Mouse (Mus musculus) midbrain, postnatal 0 days (tissue): ENCODE results near the gene Ryr3. TPM values are rescaled to one million over a fixed set of nuclear protein-coding genes. Genes with fewer than 3 reads are reported as not detected.
A peak's percentile ranks its signal among the peaks of the same experiment; 100 is the strongest.

ENCODE experiments used
- ATAC-seq: fragments of 200-750 bp; cut with Nextera tagmentation; 2 replicates; pipeline ENCODE4 v1.8.0; 2017; ENCODE audit warnings: moderate number of reproducible peaks, mild to moderate bottlenecking, moderate TSS enrichment, moderate library complexity; ENCODE audit not compliant: low FRiP score
- DNase-seq: peaks from one replicate; pipeline ENCODE4 v3.0.0-alpha.2; 2015; ENCODE audit warnings: low spot score
- H3K27ac ChIP-seq: fragments of 300-500 bp; sonication (generic); 2 replicates; pipeline ENCODE4 v1.5.1; 2014; ENCODE audit warnings: low read depth, mild to moderate bottlenecking, low read length, mixed read lengths
- H3K27me3 ChIP-seq: fragments of 300-500 bp; sonication (generic); 2 replicates; pipeline ENCODE4 v1.6.1; 2014; ENCODE audit warnings: low read length, control low read depth, mixed read lengths; ENCODE audit not compliant: insufficient read depth
- H3K36me3 ChIP-seq: fragments of 300-500 bp; sonication (generic); 2 replicates; pipeline ENCODE4 v1.6.1; 2014; ENCODE audit warnings: low read length, control low read depth, mixed read lengths; ENCODE audit not compliant: insufficient read depth
- H3K4me1 ChIP-seq: fragments of 300-500 bp; sonication (generic); 2 replicates; pipeline ENCODE4 v1.6.1; 2014; ENCODE audit warnings: mild to moderate bottlenecking, control low read depth, antibody characterized with exemption, low read length, mixed read lengths; ENCODE audit not compliant: insufficient read depth
- H3K4me2 ChIP-seq: fragments of 300-500 bp; sonication (generic); 2 replicates; pipeline ENCODE4 v1.6.1; 2014; ENCODE audit warnings: low read depth, mild to moderate bottlenecking, low read length, mixed read lengths; ENCODE audit not compliant: poor library complexity, severe bottlenecking
- H3K4me3 ChIP-seq: fragments of 300-500 bp; sonication (generic); 2 replicates; pipeline ENCODE4 v1.5.1; 2014; ENCODE audit warnings: low read depth, mild to moderate bottlenecking, low read length, moderate library complexity
- H3K9ac ChIP-seq: fragments of 300-500 bp; sonication (generic); replicated peaks from 2 replicates; pipeline ENCODE4 v1.6.1; 2014; ENCODE audit warnings: mild to moderate bottlenecking, low read length, moderate library complexity, mixed read lengths; ENCODE audit not compliant: poor library complexity, severe bottlenecking
- H3K9me3 ChIP-seq: fragments of 300-500 bp; sonication (generic); 2 replicates; pipeline ENCODE4 v1.6.1; 2016; ENCODE audit warnings: low read length, control low read depth
- CTCF ChIP-seq: IDR thresholded peaks from 2 replicates; pipeline ENCODE4 v1.5.1; 2016; ENCODE audit warnings: antibody characterized with exemption, mild to moderate bottlenecking
- WGBS: fragments of 180-500 bp; shearing (Covaris S2); extraction: QIAGEN DNeasy Blood & Tissue Kit; methylation state at CpG from one replicate; pipeline ENCODE4 v1.1.7; 2014; 5-methylcytosine and 5-hydroxymethylcytosine counted together
- polyA plus RNA-seq: library from polyadenylated mRNA; unstranded; fragments of >200 nt; fragmentation: Nextera tagmentation; extraction: Ambion mirVana; gene quantifications from 2 replicates; pipeline ENCODE4 v1.2.1, GENCODE M21; 2015
- total RNA-seq: library from RNA; depleted of rRNA; stranded (reverse); fragments of >200 nt; gene quantifications from 2 replicates; pipeline ENCODE4 v1.2.3, GENCODE M21; 2014; rRNA removed

Gene Ryr3
- total RNA-seq (15.3 and 20.9 TPM in 2 replicates), polyA plus RNA-seq (5.3 and 5.9 TPM in 2 replicates)

DNA sequence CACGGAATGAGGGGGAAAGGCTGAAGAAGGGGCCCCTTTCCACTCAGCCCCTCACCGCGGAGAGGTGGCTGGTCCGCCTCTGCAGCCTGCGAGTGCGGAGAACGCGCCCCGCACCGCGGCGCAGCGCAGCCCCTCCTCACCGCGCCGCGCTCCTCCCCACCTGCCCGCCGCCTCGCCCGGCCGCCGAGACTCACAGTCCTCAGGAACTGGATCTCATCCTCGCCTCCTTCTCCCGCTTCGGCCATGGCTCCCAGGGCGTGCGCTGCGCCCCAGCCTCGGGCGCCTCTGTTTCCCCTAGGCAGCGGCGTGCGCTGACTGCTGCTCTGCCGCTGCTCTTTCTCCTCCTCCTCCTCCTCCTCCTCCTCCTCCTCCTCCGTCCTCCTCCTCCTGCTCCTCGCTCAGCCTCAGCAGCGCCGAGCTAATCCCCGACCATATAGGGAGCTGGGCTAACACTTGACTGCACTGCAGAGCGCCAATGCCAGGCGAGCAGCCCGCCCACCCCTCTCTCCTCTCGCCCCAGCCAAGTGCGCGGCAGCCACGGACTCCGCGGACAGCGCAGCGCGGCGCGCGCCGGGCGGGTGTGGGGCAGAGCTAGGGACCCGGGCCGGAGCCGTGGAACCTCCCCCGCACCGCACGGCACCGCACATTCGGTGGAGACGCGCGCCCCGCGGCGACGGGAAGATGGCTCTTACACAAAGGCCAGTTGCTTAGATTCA is at the start of gene Ryr3:
Gene Ryr3, minus strand, starts transcription at position 351 of the 716 bp plus-strand sequence.
- WGBS: 1% methylated on average over 50 of the region's 72 CpGs
- peak; percentile 82 for DNase-seq
- Histone ChIP-seq H3K36me3 (no peaks in the 10 kb centered on the region), H3K27ac (peak within 1 kb of the TSS; percentile 76), H3K9me3 (no peaks in the 10 kb centered on the region), H3K4me3 (peak within 1 kb of the TSS; percentile 71), H3K9ac (peak within 1 kb of the TSS; percentile 72), H3K4me2 (peak within 1 kb of the TSS; percentile 83), H3K27me3 (no peaks in the 10 kb centered on the region), H3K4me1 (0 out of 2 replicates have a peak, but pooled peaks cover 3% of the 10 kb centered on the region)
- ATAC-seq: peak; percentile 94
- TF ChIP-seq CTCF: peak; percentile 51

- no peak for ATAC-seq
- no peaks in the 10 kb centered on the region for H3K9me3 ChIP-seq
- TF ChIP-seq CTCF: no peak
- H3K4me3 ChIP-seq: no peak overlapping the region
- H3K27ac ChIP-seq: no peak overlapping the region
- H3K27me3 ChIP-seq: no peaks in the 10 kb centered on the region
- no peaks in the 10 kb centered on the region for H3K4me1 ChIP-seq
- WGBS: 77% methylated on average over 5 of the region's 5 CpGs
- DNase-seq: peak; percentile 9
- no peak overlapping the region for H3K4me2 ChIP-seq
- no peak overlapping the region for H3K9ac ChIP-seq
- no peaks in the 10 kb centered on the region for H3K36me3 ChIP-seq
Measured at GRCm38 (mm10) chr2:113238871-113239270, 22.0 kb upstream of the Ryr3 start.

DNA sequence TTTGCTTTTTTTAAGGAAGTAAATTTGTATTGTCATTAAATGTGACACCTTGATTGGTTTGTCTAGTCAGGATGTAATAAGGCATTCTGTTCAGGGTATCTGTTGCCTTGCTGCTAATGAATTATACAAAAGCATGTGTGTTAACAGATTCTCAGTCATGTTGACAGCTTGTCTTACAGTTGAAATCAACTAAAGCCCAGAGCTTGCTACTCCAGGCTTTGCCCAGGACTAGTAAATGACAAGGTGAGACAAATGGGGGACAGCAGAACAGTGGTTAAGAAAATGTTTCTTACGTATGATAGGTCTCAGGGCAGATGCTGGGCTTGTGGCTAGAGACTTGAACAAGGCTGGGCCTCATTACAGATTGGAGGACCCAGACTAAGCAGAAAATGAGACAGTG is 20.1 kb upstream of the Ryr3 start:
- ATAC-seq (no peak), DNase-seq (no peak)
- no peak for TF ChIP-seq CTCF
- no peaks in the 10 kb centered on the region for H3K9me3 ChIP-seq
- H3K27me3 ChIP-seq: no peaks in the 10 kb centered on the region
- no peak overlapping the region for H3K4me2 ChIP-seq
- no peak overlapping the region for H3K9ac ChIP-seq
- no peaks in the 10 kb centered on the region for H3K36me3 ChIP-seq
- H3K4me1 ChIP-seq: no peaks in the 10 kb centered on the region
- H3K27ac ChIP-seq: no peak overlapping the region
- WGBS: 86% methylated on average over 1 of the region's 1 CpGs
- no peak overlapping the region for H3K4me3 ChIP-seq

DNA sequence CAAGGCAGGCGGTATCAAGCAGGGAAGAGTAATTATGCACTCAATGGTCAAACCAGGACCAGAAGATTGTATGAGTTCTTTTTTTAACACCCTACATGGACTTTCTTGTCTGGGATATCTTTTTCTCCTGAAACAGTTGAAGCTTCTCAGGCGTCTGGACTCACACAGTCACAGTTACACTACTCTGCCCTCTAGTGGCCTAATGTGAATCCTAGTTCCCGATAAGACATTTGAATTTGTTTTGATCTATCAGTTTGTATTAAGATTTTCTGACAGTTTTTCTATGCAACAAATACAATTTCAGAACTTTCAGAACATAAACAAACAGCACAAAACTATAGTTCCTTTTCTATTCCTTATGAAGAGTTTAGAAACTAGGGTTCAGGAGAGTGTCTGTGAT is 17.7 kb upstream of the Ryr3 start:
- no peak overlapping the region for H3K4me3 ChIP-seq
- DNase-seq (peak; percentile 91), ATAC-seq (no peak)
- H3K9ac ChIP-seq: no peak overlapping the region
- H3K27me3 ChIP-seq: no peaks in the 10 kb centered on the region
- H3K36me3 ChIP-seq: no peaks in the 10 kb centered on the region
- H3K9me3 ChIP-seq: no peaks in the 10 kb centered on the region
- H3K27ac ChIP-seq: no peak overlapping the region
- TF ChIP-seq CTCF: peak; percentile 89
- WGBS: 25% methylated on average over 3 of the region's 3 CpGs
- H3K4me2 ChIP-seq: no peak overlapping the region
- no peaks in the 10 kb centered on the region for H3K4me1 ChIP-seq

DNA sequence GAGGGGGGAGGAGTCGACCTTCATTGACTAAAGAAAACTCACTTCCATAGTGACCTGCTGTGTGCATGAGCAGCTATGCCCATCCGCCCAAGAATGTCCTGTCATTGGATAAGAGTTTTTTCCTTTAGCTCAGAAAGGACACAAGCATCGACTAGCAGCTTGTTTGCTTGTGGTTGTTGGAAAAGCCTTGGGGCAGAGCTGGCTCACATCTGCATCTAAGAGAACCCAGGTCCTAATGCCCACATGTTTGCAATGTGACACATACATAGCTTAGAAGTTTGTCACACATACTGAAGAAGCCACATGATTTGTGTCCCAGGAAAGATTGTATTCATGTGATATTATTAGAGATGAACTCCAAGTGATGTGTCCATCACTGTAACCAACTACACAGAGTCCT is 16.5 kb upstream of the Ryr3 start:
- no peak overlapping the region for H3K9ac ChIP-seq
- H3K9me3 ChIP-seq: no peaks in the 10 kb centered on the region
- no peaks in the 10 kb centered on the region for H3K36me3 ChIP-seq
- H3K27me3 ChIP-seq: no peaks in the 10 kb centered on the region
- 45% methylated on average over 3 of the region's 3 CpGs for WGBS
- no peak for TF ChIP-seq CTCF
- H3K4me1 ChIP-seq: no peaks in the 10 kb centered on the region
- H3K4me3 ChIP-seq: no peak overlapping the region
- DNase-seq: no peak
- no peak for ATAC-seq
- no peak overlapping the region for H3K27ac ChIP-seq
- no peak overlapping the region for H3K4me2 ChIP-seq

GRCm38 (mm10) chr2:113216105-113216745 is 671 bp downstream of the Ryr3 start:
- H3K4me1 ChIP-seq: 0 out of 2 replicates have a peak, but pooled peaks cover 3% of the 10 kb centered on the region
- no peak for TF ChIP-seq CTCF
- WGBS: 2% methylated on average over 23 of the region's 23 CpGs
- H3K9ac ChIP-seq: peak overlapping the region; percentile 72
- DNase-seq (no peak), ATAC-seq (0 out of 2 replicates have a peak, but pooled peaks have one; percentile 1)
- H3K9me3 ChIP-seq: no peaks in the 10 kb centered on the region
- H3K4me2 ChIP-seq: peak overlapping the region; percentile 83
- no peaks in the 10 kb centered on the region for H3K36me3 ChIP-seq
- no peaks in the 10 kb centered on the region for H3K27me3 ChIP-seq
- peak overlapping the region; percentile 71 for H3K4me3 ChIP-seq
- peak overlapping the region; percentile 76 for H3K27ac ChIP-seq
